Mouse (Mus musculus) monocyte, adult 2 months (primary cell): ENCODE measurements around the gene Arhgap31.
A peak's percentile ranks its signal among the peaks of the same experiment; 100 is the strongest.

ENCODE experiments used
- DNase-seq, 2 experiments: peaks; one replicate each; pipeline ENCODE4 v3.0.0; 2022; ENCODE audit warnings: low spot score in 2 of 2, low read depth in 1 of 2

The Arhgap31 gene

DNA sequence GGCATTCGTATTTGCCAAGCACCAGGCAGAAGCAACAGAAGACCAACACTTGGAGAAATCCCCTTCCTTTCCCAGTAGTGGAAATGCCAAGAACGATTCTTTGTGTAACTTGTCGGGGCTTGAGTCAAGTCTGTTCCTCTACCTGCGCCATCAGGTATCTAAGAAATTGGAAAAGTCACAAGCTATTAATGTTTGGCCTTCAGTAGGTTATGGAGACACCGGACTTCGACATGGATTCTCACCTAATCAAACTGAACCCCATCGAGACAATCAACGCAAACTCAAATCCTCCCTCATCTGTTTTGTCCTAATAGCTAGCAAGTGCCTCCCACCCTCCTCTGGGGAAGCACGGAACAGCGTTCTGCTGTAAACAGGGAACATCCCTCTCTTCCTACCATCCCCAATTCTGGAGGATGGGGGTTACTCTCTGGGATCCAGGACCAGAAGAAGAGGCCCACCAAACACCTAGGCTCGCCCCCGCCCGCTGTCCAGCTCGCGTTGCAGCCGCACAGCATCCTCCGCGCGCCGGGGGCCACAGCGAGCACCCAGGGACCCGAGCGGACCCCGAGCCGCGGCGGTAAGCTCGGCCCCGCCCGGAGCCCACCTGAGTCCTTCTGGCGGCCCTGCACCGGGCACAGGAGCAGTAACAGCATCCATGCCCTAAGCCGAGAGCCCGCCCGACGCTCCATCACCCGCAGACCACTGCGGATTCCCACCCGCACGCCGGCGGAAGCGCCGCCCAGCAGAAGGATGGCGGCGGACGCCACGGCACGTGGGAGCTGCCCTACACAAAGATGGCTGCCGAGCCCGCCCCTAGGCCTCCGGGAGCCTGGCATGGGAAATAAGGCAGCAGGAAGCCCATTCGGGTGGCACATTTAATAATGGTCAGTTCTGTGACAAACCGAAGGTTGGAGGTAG is 163.3 kb downstream of the Arhgap31 start, which contains the start of gene Poglut1:
Gene Poglut1 (minus strand): TSS at position 780 of the 918 bp plus-strand sequence.
- DNase-seq: peak in 1 of 2 experiments; percentile 43
